In genomic region chr10:88496864-88497564, GRCm38 (mm10) we compare ENCODE assay signal across 24 mouse cellular contexts. TPM values are rescaled to one million over a fixed set of nuclear protein-coding genes. Genes with fewer than 3 reads are reported as not detected.
DNase-seq lines count a peak whose midpoint lies in the region; ATAC-seq and TF ChIP-seq lines count a peak whose summit lies in the region.
"Had no signal": no experiment of that assay in that cellular context is flagged by ENCODE, and none has a peak within 500 bp of the region (broad histone marks: within the 10 kb centered on the region; RNA-seq: fewer than 3 reads in every experiment).

No protein-coding gene starts in this region.

- H3K27ac ChIP-seq in kidney, adult 2 months (ENCODE audit: insufficient read depth, low read depth, low read length): peak overlapping the region; percentile 56; the same call in 1 of the 2 replicates
- no peak overlapping the region for H3K27ac ChIP-seq in intestine, embryonic 14.5 days (ENCODE audit: low read depth)
- peak overlapping the region; percentile 35; the same call in 1 of the 2 replicates for H3K27ac ChIP-seq in limb, embryonic 12.5 days
- H3K27ac ChIP-seq in layer of hippocampus, adult 2 months: no peak overlapping the region
- H3K27ac ChIP-seq: embryonic facial prominence, embryonic 15.5 days; heart, adult 2 months; heart, embryonic 13.5 days; hindbrain, embryonic 13.5 days; liver, embryonic 13.5 days; midbrain, embryonic 12.5 days; neural tube, embryonic 15.5 days had no signal

- no peaks in the 10 kb centered on the region for H3K9me3 ChIP-seq in intestine, embryonic 14.5 days (ENCODE audit: control insufficient read depth, low read length)
- H3K9me3 ChIP-seq in limb, embryonic 12.5 days: no peaks in the 10 kb centered on the region
- H3K9me3 ChIP-seq: embryonic facial prominence, embryonic 15.5 days; heart, embryonic 13.5 days; hindbrain, embryonic 13.5 days; liver, embryonic 13.5 days; midbrain, embryonic 12.5 days; neural tube, embryonic 15.5 days had no signal

- WGBS in kidney, adult 2 months: 42% methylated on average over 11 of the region's 11 CpGs
- WGBS in intestine, embryonic 14.5 days: 48% methylated on average over 11 of the region's 11 CpGs
- WGBS in limb, embryonic 12.5 days: 22% methylated on average over 11 of the region's 11 CpGs

- no peak overlapping the region; the same call in 1 of the 2 replicates for H3K4me3 ChIP-seq in kidney, adult 2 months (ENCODE audit: insufficient read depth, low read depth, low read length)
- no peak overlapping the region for H3K4me3 ChIP-seq in intestine, embryonic 14.5 days (ENCODE audit: low read depth, low read length)
- no peak overlapping the region for H3K4me3 ChIP-seq in limb, embryonic 12.5 days (replicated peaks)
- H3K4me3 ChIP-seq in layer of hippocampus, adult 2 months: no peak overlapping the region
- H3K4me3 ChIP-seq: embryonic facial prominence, embryonic 15.5 days; heart, adult 2 months; heart, embryonic 13.5 days; hindbrain, embryonic 13.5 days; liver, embryonic 13.5 days; midbrain, embryonic 12.5 days; neural tube, embryonic 15.5 days had no signal

- peaks cover 27% of the 10 kb centered on the region; the same call in 1 of the 2 replicates for H3K4me1 ChIP-seq in kidney, adult 2 months (ENCODE audit: control insufficient read depth, insufficient read depth, low read length)
- H3K4me1 ChIP-seq in intestine, embryonic 14.5 days (replicated peaks; ENCODE audit: control insufficient read depth, insufficient read depth, low read length): peaks cover 6% of the 10 kb centered on the region
- peaks cover 30% of the 10 kb centered on the region for H3K4me1 ChIP-seq in limb, embryonic 12.5 days (replicated peaks)
- H3K4me1 ChIP-seq: liver, embryonic 13.5 days had no signal

- H3K9ac ChIP-seq in intestine, embryonic 14.5 days (ENCODE audit: low read length): no peak overlapping the region
- no peak overlapping the region for H3K9ac ChIP-seq in limb, embryonic 12.5 days (replicated peaks)
- H3K9ac ChIP-seq: embryonic facial prominence, embryonic 15.5 days; heart, embryonic 13.5 days; hindbrain, embryonic 13.5 days; liver, embryonic 13.5 days; lung, embryonic 14.5 days; midbrain, embryonic 12.5 days; neural tube, embryonic 15.5 days had no signal

- no peak for DNase-seq in kidney, adult 2 months
- no peak for DNase-seq in kidney, postnatal 36 days
- peak; percentile 48 for DNase-seq in brain, adult 2 months (ENCODE audit: low read depth, low spot score)
- no peak for DNase-seq in intestine, embryonic 14.5 days (ENCODE audit: low spot score)
- no peak for DNase-seq in adipocyte (ENCODE audit: low spot score)
- DNase-seq in layer of hippocampus, adult 2 months (ENCODE audit: low spot score in 2 of 2): no peak
- DNase-seq: adrenal gland, adult 2 months; cerebellum, adult 11-12 months; cerebellum, postnatal 14 days; gastrocnemius, postnatal 25 days; heart, adult 2 months; heart, postnatal 14 days; left cerebral cortex, postnatal 4 days; liver, embryonic 13.5 days; lung, embryonic 14.5 days; thymus, postnatal 14 days had no signal

- H3K27me3 ChIP-seq in kidney, adult 2 months (replicated peaks; ENCODE audit: control insufficient read depth, insufficient read depth, low read length): no peaks in the 10 kb centered on the region
- no peaks in the 10 kb centered on the region for H3K27me3 ChIP-seq in intestine, embryonic 14.5 days (replicated peaks; ENCODE audit: control insufficient read depth, insufficient read depth, low read length)
- no peaks in the 10 kb centered on the region for H3K27me3 ChIP-seq in limb, embryonic 12.5 days
- H3K27me3 ChIP-seq: embryonic facial prominence, embryonic 15.5 days; heart, embryonic 13.5 days; hindbrain, embryonic 13.5 days; liver, embryonic 13.5 days; midbrain, embryonic 12.5 days; neural tube, embryonic 15.5 days had no signal

- TF ChIP-seq CTCF in kidney, adult 2 months (conservative IDR thresholded peaks at IDR 0.05; ENCODE audit: insufficient read depth, insufficient read length, low read depth, low read length): no peak
- TF ChIP-seq CTCF in layer of hippocampus, adult 2 months (conservative IDR thresholded peaks at IDR 0.05): no peak

- no peak overlapping the region for H3K4me2 ChIP-seq in intestine, embryonic 14.5 days (ENCODE audit: low read length)
- peak overlapping the region; percentile 30; the same call in 1 of the 2 replicates for H3K4me2 ChIP-seq in limb, embryonic 12.5 days
- H3K4me2 ChIP-seq: embryonic facial prominence, embryonic 15.5 days; heart, embryonic 13.5 days; hindbrain, embryonic 13.5 days; liver, embryonic 13.5 days; lung, embryonic 14.5 days; midbrain, embryonic 12.5 days; neural tube, embryonic 15.5 days had no signal

- no peak for TF ChIP-seq POLR2A in kidney, adult 2 months (IDR thresholded peaks at IDR 0.05; ENCODE audit: low read depth, low read length)

- ATAC-seq in intestine, embryonic 14.5 days (replicated peaks; ENCODE audit: low FRiP score, low TSS enrichment, low read depth): peak; percentile 60
- ATAC-seq in limb, embryonic 12.5 days (ENCODE audit: insufficient number of reproducible peaks, insufficient read depth, low FRiP score, low TSS enrichment, low read depth): peak; percentile 79; the same call in 1 of the 2 replicates
- ATAC-seq: forebrain, embryonic 14.5 days had no signal

- H3K36me3 ChIP-seq in kidney, adult 2 months (ENCODE audit: control insufficient read depth, insufficient read depth, low read length): peaks cover 4% of the 10 kb centered on the region; the same call in 1 of the 2 replicates
- H3K36me3 ChIP-seq in intestine, embryonic 14.5 days (ENCODE audit: control insufficient read depth, insufficient read depth, low read length): no peaks in the 10 kb centered on the region
- no peaks in the 10 kb centered on the region for H3K36me3 ChIP-seq in limb, embryonic 12.5 days
- H3K36me3 ChIP-seq: embryonic facial prominence, embryonic 15.5 days; heart, embryonic 13.5 days; hindbrain, embryonic 13.5 days; liver, embryonic 13.5 days; midbrain, embryonic 12.5 days; neural tube, embryonic 15.5 days had no signal

RNA-seq across cellular contexts. Expression of gene Chpt1, which starts 6.9 kb away (rescaled TPM):
- 524 and 550 TPM in 2 replicates for polyA plus RNA-seq in kidney, adult 2 months (2012; rRNA removed)
- polyA plus RNA-seq in intestine, embryonic 14.5 days (2014; fragmentation: Nextera tagmentation; extraction: Ambion mirVana): 21.2 and 37.9 TPM in 2 replicates
- 26.9 and 34.9 TPM in 2 replicates for polyA plus RNA-seq in limb, embryonic 12.5 days (2016; fragmentation: Nextera tagmentation; extraction: Ambion mirVana)
- total RNA-seq in layer of hippocampus, adult 2 months (2021): 10 to 100 TPM; 42.2 to 44.9 TPM

RNA-seq across cellular contexts. Expression of gene Sycp3, which starts 37.6 kb away (rescaled TPM):
- not detected in 2 replicates for polyA plus RNA-seq in kidney, adult 2 months (2012; rRNA removed)
- polyA plus RNA-seq in intestine, embryonic 14.5 days (2014; fragmentation: Nextera tagmentation; extraction: Ambion mirVana): 0.23 TPM in 1 of 2 replicates, not detected in the other
- 0.39 TPM in 1 of 2 replicates, not detected in the other for polyA plus RNA-seq in limb, embryonic 12.5 days (2016; fragmentation: Nextera tagmentation; extraction: Ambion mirVana)
- 1 to 10 TPM in 1 of 2 experiments, under 1 TPM in 1; 0.44 to 1.4 TPM for total RNA-seq in layer of hippocampus, adult 2 months (2021)
- total RNA-seq: gastrocnemius, postnatal 25 days; heart, adult 2 months; heart, postnatal 14 days had no signal
- polyA plus RNA-seq: adrenal gland, adult 2 months; embryonic facial prominence, embryonic 15.5 days; forebrain, embryonic 14.5 days; heart, adult 2 months; large intestine, adult 2 months; lung, embryonic 14.5 days; midbrain, embryonic 12.5 days; neural tube, embryonic 15.5 days had no signal

Comparison
In these comparisons a context has a peak if more than half of its experiments do, and no peak if none do; other contexts are left out.
1. H3K27ac ChIP-seq: peak in kidney, adult 2 months (single experiment) and limb, embryonic 12.5 days (single experiment); none in intestine, embryonic 14.5 days (single experiment) and layer of hippocampus, adult 2 months (single experiment).
2. RNA of gene Chpt1, which starts 6.9 kb away (polyA plus RNA-seq): 524 to 550 TPM in kidney, adult 2 months; 21.2 to 37.9 TPM in intestine, embryonic 14.5 days and 26.9 to 34.9 TPM in limb, embryonic 12.5 days; every median in the first group is over 10 times any median in the second.